Mouse (Mus musculus): ENCODE results near the gene Trpc3. TPM values are rescaled to one million over a fixed set of nuclear protein-coding genes. Genes with fewer than 3 reads are reported as not detected.
A peak's percentile ranks its signal among the peaks of the same experiment; 100 is the strongest.

The Trpc3 gene
- total and polyA plus RNA-seq, 3 experiments, result not detected

GRCm38 (mm10) chr3:36642736-36643135, 47.2 kb downstream of the Trpc3 start:
- no peak for TF ChIP-seq MAX (IDR thresholded peaks at IDR 0.05; ENCODE audit: low read length)
- no peak for TF ChIP-seq CHD1 (IDR thresholded peaks at IDR 0.05; ENCODE audit: low read depth, low read length)
- TF ChIP-seq USF2 (IDR thresholded peaks at IDR 0.05; ENCODE audit: borderline replicate concordance in 1 of 2, insufficient read depth in 1 of 2, low read depth in 1 of 2, low read length in 2 of 2), result no peak
- no peak for TF ChIP-seq USF1 (IDR thresholded peaks at IDR 0.05; ENCODE audit: low read depth, low read length)
- TF ChIP-seq EP300 (IDR thresholded peaks at IDR 0.05; ENCODE audit: low read depth in 1 of 2, low read length in 2 of 2), result no peak
- TF ChIP-seq HCFC1 (IDR thresholded peaks at IDR 0.05; ENCODE audit: low read depth, low read length), result no peak
- TF ChIP-seq CHD2 (IDR thresholded peaks at IDR 0.05; ENCODE audit: low read length), result no peak
- no peak for TF ChIP-seq MYB (IDR thresholded peaks at IDR 0.05; ENCODE audit: low read depth, low read length)
- no peak for TF ChIP-seq ZC3H11A (IDR thresholded peaks at IDR 0.05; ENCODE audit: low read depth, low read length)
- TF ChIP-seq NELFE (IDR thresholded peaks at IDR 0.05; ENCODE audit: low read depth, low read length), result no peak
- no peak for TF ChIP-seq GABPA (IDR thresholded peaks at IDR 0.05; ENCODE audit: low read depth, low read length)
- H3K4me1 ChIP-seq (ENCODE audit: control insufficient read depth in 1 of 2, insufficient read depth in 2 of 2, low read length in 2 of 2), result no peaks in the 10 kb centered on the region
- H3K4me3 ChIP-seq (ENCODE audit: control insufficient read depth in 1 of 2, insufficient read depth in 1 of 2, low read depth in 2 of 2, low read length in 2 of 2), result no peak overlapping the region
- H3K36me3 ChIP-seq (ENCODE audit: control insufficient read depth in 1 of 2, insufficient read depth in 2 of 2, low read length in 2 of 2), result no peaks in the 10 kb centered on the region
- no peaks in the 10 kb centered on the region for H3K27me3 ChIP-seq (ENCODE audit: control insufficient read depth in 1 of 2, insufficient read depth in 2 of 2, low read length in 2 of 2)
- no peaks in the 10 kb centered on the region for H3K9me3 ChIP-seq (replicated peaks; ENCODE audit: insufficient read depth, low read length)
- DNase-seq (ENCODE audit: low read depth, low spot score), result no peak
- H3K27ac ChIP-seq (ENCODE audit: control insufficient read depth, low read depth, low read length), result no peak overlapping the region
- H3K9ac ChIP-seq (ENCODE audit: control insufficient read depth, low read depth, low read length, poor library complexity, severe bottlenecking), result no peak overlapping the region
- H3K79me2 ChIP-seq (ENCODE audit: control insufficient read depth, insufficient read depth, low read length, poor library complexity), result no peaks in the 10 kb centered on the region

GRCm38 (mm10) chr3:36640787-36641186, 49.2 kb downstream of the Trpc3 start:
- H3K9ac ChIP-seq (ENCODE audit: control insufficient read depth, low read depth, low read length, poor library complexity, severe bottlenecking), result no peak overlapping the region
- no peak for TF ChIP-seq BHLHE40 (IDR thresholded peaks at IDR 0.05; ENCODE audit: borderline replicate concordance, low read depth, low read length)
- TF ChIP-seq SMC3 (IDR thresholded peaks at IDR 0.05; ENCODE audit: low read depth, low read length), result peak; percentile 30
- TF ChIP-seq RAD21 (IDR thresholded peaks at IDR 0.05; ENCODE audit: low read depth, low read length), result peak; percentile 30
- no peak for TF ChIP-seq EP300 (IDR thresholded peaks at IDR 0.05; ENCODE audit: low read depth in 1 of 2, low read length in 2 of 2)
- TF ChIP-seq CTCF (IDR thresholded peaks at IDR 0.05 in 2 of 3, conservative IDR thresholded peaks at IDR 0.05 in 1 of 3; ENCODE audit: control insufficient read depth in 1 of 3, insufficient read depth in 1 of 3, low read depth in 2 of 3, low read length in 3 of 3, poor library complexity in 1 of 3, severe bottlenecking in 1 of 3), result peak; percentile 16 to 45 (median 36); a peak in 5 of 6 replicates
- no peak overlapping the region for H3K4me3 ChIP-seq (ENCODE audit: control insufficient read depth in 1 of 2, insufficient read depth in 1 of 2, low read depth in 2 of 2, low read length in 2 of 2)
- no peaks in the 10 kb centered on the region for H3K79me2 ChIP-seq (ENCODE audit: control insufficient read depth, insufficient read depth, low read length, poor library complexity)
- H3K4me1 ChIP-seq (ENCODE audit: control insufficient read depth in 1 of 2, insufficient read depth in 2 of 2, low read length in 2 of 2), result no peaks in the 10 kb centered on the region
- no peaks in the 10 kb centered on the region for H3K27me3 ChIP-seq (ENCODE audit: control insufficient read depth in 1 of 2, insufficient read depth in 2 of 2, low read length in 2 of 2)
- no peaks in the 10 kb centered on the region for H3K9me3 ChIP-seq (replicated peaks; ENCODE audit: insufficient read depth, low read length)
- no peaks in the 10 kb centered on the region for H3K36me3 ChIP-seq (ENCODE audit: control insufficient read depth in 1 of 2, insufficient read depth in 2 of 2, low read length in 2 of 2)
- DNase-seq (ENCODE audit: low read depth, low spot score), result peak; percentile 17
- no peak overlapping the region for H3K27ac ChIP-seq (ENCODE audit: control insufficient read depth, low read depth, low read length)

DNA sequence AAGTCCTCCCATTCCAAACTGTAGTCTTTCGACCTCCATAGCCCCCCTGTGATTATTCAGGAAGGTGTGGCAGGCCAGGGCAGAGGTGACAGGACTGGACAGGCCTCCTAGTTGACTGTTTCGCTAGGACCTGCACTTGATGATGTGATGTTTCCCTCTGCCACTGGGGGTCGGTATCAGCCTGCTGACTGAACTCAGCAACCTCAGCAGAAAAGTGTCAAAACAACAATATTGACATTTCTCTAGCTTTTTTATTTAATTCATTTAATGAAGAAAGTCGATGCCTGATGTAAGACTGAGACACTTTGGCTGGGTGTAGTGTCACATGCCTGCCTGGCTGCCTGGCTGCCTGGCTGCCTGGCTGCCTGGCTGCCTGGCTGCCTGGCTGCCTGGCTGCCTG, 54.5 kb downstream of the Trpc3 start:
- no peak for DNase-seq (ENCODE audit: low read depth, low spot score)
- Histone ChIP-seq H3K27ac (ENCODE audit: control insufficient read depth, low read depth, low read length) (no peak overlapping the region), H3K36me3 (ENCODE audit: control insufficient read depth in 1 of 2, insufficient read depth in 2 of 2, low read length in 2 of 2) (no peaks in the 10 kb centered on the region), H3K79me2 (ENCODE audit: control insufficient read depth, insufficient read depth, low read length, poor library complexity) (no peaks in the 10 kb centered on the region), H3K27me3 (ENCODE audit: control insufficient read depth in 1 of 2, insufficient read depth in 2 of 2, low read length in 2 of 2) (no peaks in the 10 kb centered on the region), H3K4me3 (ENCODE audit: control insufficient read depth in 1 of 2, insufficient read depth in 1 of 2, low read depth in 2 of 2, low read length in 2 of 2) (no peak overlapping the region), H3K4me1 (ENCODE audit: control insufficient read depth in 1 of 2, insufficient read depth in 2 of 2, low read length in 2 of 2) (no peaks in the 10 kb centered on the region), H3K9me3 (replicated peaks; ENCODE audit: insufficient read depth, low read length) (no peaks in the 10 kb centered on the region), H3K9ac (ENCODE audit: control insufficient read depth, low read depth, low read length, poor library complexity, severe bottlenecking) (no peak overlapping the region)
- TF ChIP-seq USF1 (IDR thresholded peaks at IDR 0.05; ENCODE audit: low read depth, low read length), result no peak
- TF ChIP-seq KAT2A (conservative IDR thresholded peaks at IDR 0.05; ENCODE audit: low read depth, low read length), result no peak
- no peak for TF ChIP-seq POLR2AphosphoS5 (IDR thresholded peaks at IDR 0.05; ENCODE audit: borderline replicate concordance, low read depth, low read length)

Data from MEL (cell line).